Mouse (Mus musculus): Measurements from ENCODE around the gene Dnah17. TPM values are rescaled to one million over a fixed set of nuclear protein-coding genes. Genes with fewer than 3 reads are reported as not detected.

Gene Dnah17
- total RNA-seq, 1 experiment: 0.40 TPM

GRCm38 (mm10) chr11:118043293-118043907, 87.0 kb downstream of the Dnah17 start:
- DNase-seq (ENCODE audit: low read depth, low spot score): no peak
- peak overlapping the region; percentile 33; the same call in 1 of the 2 replicates for H3K9ac ChIP-seq (ENCODE audit: insufficient read depth, low read depth, low read length, poor library complexity, severe bottlenecking)

GRCm38 (mm10) chr11:118042791-118043190, 87.6 kb downstream of the Dnah17 start:
- no peak overlapping the region for H3K27ac ChIP-seq (ENCODE audit: insufficient read depth, low read depth, low read length, poor library complexity, severe bottlenecking)
- no peak overlapping the region for H3K4me3 ChIP-seq (ENCODE audit: insufficient read depth in 1 of 2, low read depth in 1 of 2, low read length in 2 of 2, poor library complexity in 1 of 2, severe bottlenecking in 1 of 2)
- no peak for DNase-seq (ENCODE audit: low read depth, low spot score)
- H3K9me3 ChIP-seq (ENCODE audit: control insufficient read depth, insufficient read depth, low read depth, low read length): no peaks in the 10 kb centered on the region
- H3K9ac ChIP-seq (ENCODE audit: insufficient read depth, low read depth, low read length, poor library complexity, severe bottlenecking): no peak overlapping the region
- in situ Hi-C loops (cut with MboI; ENCODE audit: low sequenced_read_pairs in 2 of 2, unreplicated experiment in 2 of 2): no loop called here
- H3K4me1 ChIP-seq (ENCODE audit: control insufficient read depth in 2 of 2, insufficient read depth in 2 of 2, low read length in 2 of 2, poor library complexity in 1 of 2): peaks cover 6 to 17% of the 10 kb centered on the region in 2 experiments
- no peaks in the 10 kb centered on the region for H3K36me3 ChIP-seq (ENCODE audit: control insufficient read depth, insufficient read depth, low read length, poor library complexity, severe bottlenecking)
- TF ChIP-seq HCFC1 (IDR thresholded peaks at IDR 0.05; ENCODE audit: borderline replicate concordance, insufficient read depth, low read length) (no peak), ZNF384 (IDR thresholded peaks at IDR 0.05; ENCODE audit: low read depth, low read length) (no peak), CHD2 (IDR thresholded peaks at IDR 0.05; ENCODE audit: low read depth, low read length) (no peak)

More at GRCm38 (mm10) chr11:118043293-118043907, 87.0 kb downstream of the Dnah17 start:
- H3K4me1 ChIP-seq (ENCODE audit: control insufficient read depth in 2 of 2, insufficient read depth in 2 of 2, low read length in 2 of 2, poor library complexity in 1 of 2): peaks cover 6 to 17% of the 10 kb centered on the region in 2 experiments
- H3K36me3 ChIP-seq (ENCODE audit: control insufficient read depth, insufficient read depth, low read length, poor library complexity, severe bottlenecking): no peaks in the 10 kb centered on the region
- no peak overlapping the region for H3K27ac ChIP-seq (ENCODE audit: insufficient read depth, low read depth, low read length, poor library complexity, severe bottlenecking)
- TF ChIP-seq CHD2 (IDR thresholded peaks at IDR 0.05; ENCODE audit: low read depth, low read length) (no peak), MAFK (IDR thresholded peaks at IDR 0.05; ENCODE audit: insufficient read depth, low read depth, low read length) (no peak), HCFC1 (IDR thresholded peaks at IDR 0.05; ENCODE audit: borderline replicate concordance, insufficient read depth, low read length) (no peak), ZNF384 (IDR thresholded peaks at IDR 0.05; ENCODE audit: low read depth, low read length) (no peak), ZC3H11A (IDR thresholded peaks at IDR 0.05; ENCODE audit: borderline replicate concordance, low read depth, low read length) (no peak)
- in situ Hi-C loops (cut with MboI; ENCODE audit: low sequenced_read_pairs in 2 of 2, unreplicated experiment in 2 of 2): no loop called here
- no peaks in the 10 kb centered on the region for H3K9me3 ChIP-seq (ENCODE audit: control insufficient read depth, insufficient read depth, low read depth, low read length)
- no peak overlapping the region for H3K4me3 ChIP-seq (ENCODE audit: insufficient read depth in 1 of 2, low read depth in 1 of 2, low read length in 2 of 2, poor library complexity in 1 of 2, severe bottlenecking in 1 of 2)

- no peaks in the 10 kb centered on the region for H3K9me3 ChIP-seq (ENCODE audit: control insufficient read depth, insufficient read depth, low read depth, low read length)
- in situ Hi-C loops (cut with MboI; ENCODE audit: low sequenced_read_pairs in 2 of 2, unreplicated experiment in 2 of 2): no loop called here
These were observed 95.4 kb downstream of the Dnah17 start for GRCm38 (mm10) chr11:118035068-118035467.

GRCm38 (mm10) chr11:118034395-118034794, 96.0 kb downstream of the Dnah17 start:
- H3K9ac ChIP-seq (ENCODE audit: insufficient read depth, low read depth, low read length, poor library complexity, severe bottlenecking): no peak overlapping the region
- no peak overlapping the region for H3K4me3 ChIP-seq (ENCODE audit: insufficient read depth in 1 of 2, low read depth in 1 of 2, low read length in 2 of 2, poor library complexity in 1 of 2, severe bottlenecking in 1 of 2)
- no peaks in the 10 kb centered on the region for H3K9me3 ChIP-seq (ENCODE audit: control insufficient read depth, insufficient read depth, low read depth, low read length)
- H3K4me1 ChIP-seq (ENCODE audit: control insufficient read depth in 2 of 2, insufficient read depth in 2 of 2, low read length in 2 of 2, poor library complexity in 1 of 2): peaks cover 3 to 7% of the 10 kb centered on the region in 2 experiments; a peak in 2 of 4 replicates
- no peak for DNase-seq (ENCODE audit: low read depth, low spot score)
- in situ Hi-C loops (cut with MboI; ENCODE audit: low sequenced_read_pairs in 2 of 2, unreplicated experiment in 2 of 2): no loop called here
- no peaks in the 10 kb centered on the region for H3K36me3 ChIP-seq (ENCODE audit: control insufficient read depth, insufficient read depth, low read length, poor library complexity, severe bottlenecking)
- no peak for TF ChIP-seq ZC3H11A (IDR thresholded peaks at IDR 0.05; ENCODE audit: borderline replicate concordance, low read depth, low read length)
- TF ChIP-seq ZNF384 (IDR thresholded peaks at IDR 0.05; ENCODE audit: low read depth, low read length): no peak
- no peak for TF ChIP-seq CHD2 (IDR thresholded peaks at IDR 0.05; ENCODE audit: low read depth, low read length)
- TF ChIP-seq MAFK (IDR thresholded peaks at IDR 0.05; ENCODE audit: insufficient read depth, low read depth, low read length): no peak
- TF ChIP-seq HCFC1 (IDR thresholded peaks at IDR 0.05; ENCODE audit: borderline replicate concordance, insufficient read depth, low read length): no peak
- no peak overlapping the region for H3K27ac ChIP-seq (ENCODE audit: insufficient read depth, low read depth, low read length, poor library complexity, severe bottlenecking)

More at GRCm38 (mm10) chr11:118035068-118035467, 95.4 kb downstream of the Dnah17 start:
- DNase-seq (ENCODE audit: low read depth, low spot score): peak; percentile 47
- TF ChIP-seq ZNF384 (IDR thresholded peaks at IDR 0.05; ENCODE audit: low read depth, low read length): no peak
- no peak for TF ChIP-seq MAFK (IDR thresholded peaks at IDR 0.05; ENCODE audit: insufficient read depth, low read depth, low read length)
- TF ChIP-seq HCFC1 (IDR thresholded peaks at IDR 0.05; ENCODE audit: borderline replicate concordance, insufficient read depth, low read length): no peak
- TF ChIP-seq CHD2 (IDR thresholded peaks at IDR 0.05; ENCODE audit: low read depth, low read length): no peak
- no peak for TF ChIP-seq ZC3H11A (IDR thresholded peaks at IDR 0.05; ENCODE audit: borderline replicate concordance, low read depth, low read length)
- Histone ChIP-seq H3K4me1 (ENCODE audit: control insufficient read depth in 2 of 2, insufficient read depth in 2 of 2, low read length in 2 of 2, poor library complexity in 1 of 2) (peaks cover 3 to 11% of the 10 kb centered on the region in 2 experiments; a peak in 2 of 4 replicates), H3K9ac (ENCODE audit: insufficient read depth, low read depth, low read length, poor library complexity, severe bottlenecking) (no peak overlapping the region), H3K4me3 (ENCODE audit: insufficient read depth in 1 of 2, low read depth in 1 of 2, low read length in 2 of 2, poor library complexity in 1 of 2, severe bottlenecking in 1 of 2) (no peak overlapping the region), H3K27ac (ENCODE audit: insufficient read depth, low read depth, low read length, poor library complexity, severe bottlenecking) (no peak overlapping the region), H3K36me3 (ENCODE audit: control insufficient read depth, insufficient read depth, low read length, poor library complexity, severe bottlenecking) (no peaks in the 10 kb centered on the region)

All from ES-E14 (cell line).